Mouse (Mus musculus): ENCODE results near the gene Adgrg5. TPM values are rescaled to one million over a fixed set of nuclear protein-coding genes. Genes with fewer than 3 reads are reported as not detected.

Gene Adgrg5
- polyA plus RNA-seq, 1 experiment from 2014 or later, result 0.13 TPM

DNA sequence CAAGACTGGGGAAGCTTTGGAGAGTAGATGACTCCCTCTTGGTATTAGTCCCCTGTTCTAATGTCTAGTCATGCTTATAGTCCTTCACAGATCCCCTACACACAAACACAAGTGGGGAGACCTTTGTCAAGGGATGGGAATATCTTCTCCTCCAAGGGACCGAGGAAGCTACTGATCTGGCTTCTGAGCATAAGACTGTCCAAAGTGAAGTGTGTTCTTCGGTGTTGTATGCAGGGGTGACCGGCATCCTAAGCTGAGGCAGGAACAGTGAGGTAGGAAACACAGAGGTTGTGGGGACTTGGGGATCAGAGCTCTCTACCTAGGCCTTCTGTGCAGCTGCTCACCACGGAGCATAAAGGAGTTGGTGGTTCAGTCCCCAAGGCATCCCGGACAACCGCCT, 1.3 kb upstream of the Adgrg5 start:
- 44% methylated on average over 6 of the region's 6 CpGs for WGBS (ENCODE audit: insufficient replicate concordance)
- Histone ChIP-seq H3K4me1 (ENCODE audit: insufficient read depth) (peaks cover 23% of the 10 kb centered on the region), H3K36me3 (replicated peaks; ENCODE audit: insufficient read depth, low read length) (no peaks in the 10 kb centered on the region), H3K27me3 (ENCODE audit: insufficient read depth, low read length) (peaks cover 10% of the 10 kb centered on the region), H3K27ac (ENCODE audit: low read depth) (no peak overlapping the region), H3K9ac (replicated peaks) (no peak overlapping the region), H3K4me2 (ENCODE audit: low read depth, low read length) (0 out of 2 replicates have a peak overlapping the region, but pooled peaks have one; percentile 18), H3K9me3 (ENCODE audit: low read length) (no peaks in the 10 kb centered on the region), H3K4me3 (ENCODE audit: low read depth, low read length) (no peak overlapping the region)
- TF ChIP-seq EP300 (IDR thresholded peaks at IDR 0.05; ENCODE audit: low read depth), result no peak
- no peak for TF ChIP-seq CTCF (IDR thresholded peaks at IDR 0.05; ENCODE audit: low read depth)
- ATAC-seq (no peak), DNase-seq (no peak)

DNA sequence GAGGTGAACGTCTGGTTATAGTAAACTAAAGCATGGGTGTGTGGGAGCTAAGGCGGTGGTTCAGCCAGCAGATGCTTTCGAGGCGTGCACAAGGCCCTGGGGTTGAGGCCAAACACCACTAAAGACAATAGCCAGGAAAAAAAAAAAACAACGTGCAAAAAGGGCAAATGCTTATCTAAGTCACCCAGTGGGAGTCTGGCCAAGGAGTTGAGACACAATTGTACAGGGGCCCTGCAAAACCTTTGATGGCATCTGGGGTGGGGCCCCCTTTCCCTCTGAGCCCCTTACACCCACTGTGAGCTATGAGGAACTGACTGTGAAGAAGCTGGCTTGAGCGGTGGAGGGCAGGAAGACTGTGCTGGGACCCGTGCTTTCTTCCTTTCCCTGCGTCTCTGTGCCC, 892 bp upstream of the Adgrg5 start:
- TF ChIP-seq EP300 (IDR thresholded peaks at IDR 0.05; ENCODE audit: low read depth) (0 out of 2 replicates have a peak, but pooled peaks have one; percentile 32), CTCF (IDR thresholded peaks at IDR 0.05; ENCODE audit: low read depth) (no peak)
- no peak for DNase-seq
- Histone ChIP-seq H3K9me3 (ENCODE audit: low read length) (no peaks in the 10 kb centered on the region), H3K4me2 (ENCODE audit: low read depth, low read length) (0 out of 2 replicates have a peak overlapping the region, but pooled peaks have one; percentile 18), H3K4me3 (ENCODE audit: low read depth, low read length) (no peak overlapping the region), H3K27ac (ENCODE audit: low read depth) (0 out of 2 replicates have a peak overlapping the region, but pooled peaks have one; percentile 16), H3K4me1 (ENCODE audit: insufficient read depth) (peaks cover 19% of the 10 kb centered on the region), H3K27me3 (ENCODE audit: insufficient read depth, low read length) (peaks cover 7% of the 10 kb centered on the region), H3K36me3 (replicated peaks; ENCODE audit: insufficient read depth, low read length) (no peaks in the 10 kb centered on the region), H3K9ac (replicated peaks) (no peak overlapping the region)
- peak; percentile 58 for ATAC-seq
- WGBS (ENCODE audit: insufficient replicate concordance), result 13% methylated on average over 8 of the region's 8 CpGs

DNA sequence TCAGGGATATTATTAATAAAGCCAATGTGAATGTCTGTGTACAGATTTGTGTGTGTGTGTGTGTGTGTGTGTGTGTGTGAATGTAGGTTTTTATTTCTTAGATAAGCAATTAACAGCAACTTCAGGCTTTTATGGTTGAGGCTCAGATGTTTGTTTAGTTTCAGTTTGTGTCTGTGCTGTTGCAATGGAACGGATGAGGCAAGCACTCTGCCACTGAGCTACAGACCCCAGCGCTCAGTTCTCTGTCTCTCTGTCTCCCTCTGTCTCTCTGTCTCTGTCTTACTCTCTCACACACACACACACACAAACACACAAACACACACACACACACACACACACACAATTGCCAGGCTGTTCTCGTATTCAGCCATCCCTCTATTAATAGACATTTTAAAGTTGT, 4.7 kb downstream of the Adgrg5 start:
- DNase-seq (no peak), ATAC-seq (no peak)
- TF ChIP-seq EP300 (IDR thresholded peaks at IDR 0.05; ENCODE audit: low read depth), result no peak
- no peak for TF ChIP-seq CTCF (IDR thresholded peaks at IDR 0.05; ENCODE audit: low read depth)
- 55% methylated on average over 3 of the region's 3 CpGs for WGBS (ENCODE audit: insufficient replicate concordance)
- no peaks in the 10 kb centered on the region for H3K36me3 ChIP-seq (replicated peaks; ENCODE audit: insufficient read depth, low read length)
- no peak overlapping the region for H3K27ac ChIP-seq (ENCODE audit: low read depth)
- H3K4me1 ChIP-seq (ENCODE audit: insufficient read depth), result peaks cover under 1% of the 10 kb centered on the region; the same call in 1 of the 2 replicates
- H3K4me3 ChIP-seq (ENCODE audit: low read depth, low read length), result no peak overlapping the region
- no peaks in the 10 kb centered on the region for H3K27me3 ChIP-seq (ENCODE audit: insufficient read depth, low read length)
- no peaks in the 10 kb centered on the region for H3K9me3 ChIP-seq (ENCODE audit: low read length)
- H3K4me2 ChIP-seq (ENCODE audit: low read depth, low read length), result no peak overlapping the region
- no peak overlapping the region for H3K9ac ChIP-seq (replicated peaks)

DNA sequence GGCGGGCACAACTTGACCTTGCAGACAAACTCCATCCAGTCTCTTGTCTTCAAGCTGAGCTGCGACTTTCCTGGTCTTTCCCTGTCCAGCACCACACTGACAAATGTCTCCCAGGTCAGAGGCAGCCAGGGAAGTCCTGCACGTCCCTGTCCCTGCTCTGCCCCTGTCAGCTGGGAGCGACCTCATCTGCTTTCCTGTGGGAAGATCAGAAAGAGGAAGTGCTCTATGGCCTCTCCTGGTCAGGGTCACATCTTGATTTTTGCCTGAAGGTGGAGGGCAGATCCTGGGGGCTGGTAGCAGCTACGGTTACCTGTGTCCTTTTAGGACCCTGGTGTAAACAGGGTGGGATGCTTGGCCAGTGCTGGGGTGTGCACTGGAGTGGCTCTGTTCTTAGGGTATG, 10.4 kb downstream of the Adgrg5 start:
- Histone ChIP-seq H3K9me3 (ENCODE audit: low read length) (no peaks in the 10 kb centered on the region), H3K36me3 (replicated peaks; ENCODE audit: insufficient read depth, low read length) (no peaks in the 10 kb centered on the region), H3K27ac (ENCODE audit: low read depth) (no peak overlapping the region), H3K4me3 (ENCODE audit: low read depth, low read length) (no peak overlapping the region), H3K4me1 (ENCODE audit: insufficient read depth) (no peaks in the 10 kb centered on the region), H3K27me3 (ENCODE audit: insufficient read depth, low read length) (no peaks in the 10 kb centered on the region), H3K4me2 (ENCODE audit: low read depth, low read length) (no peak overlapping the region), H3K9ac (replicated peaks) (no peak overlapping the region)
- 40% methylated on average over 5 of the region's 5 CpGs for WGBS (ENCODE audit: insufficient replicate concordance)
- no peak for ATAC-seq
- TF ChIP-seq EP300 (IDR thresholded peaks at IDR 0.05; ENCODE audit: low read depth), result no peak
- TF ChIP-seq CTCF (IDR thresholded peaks at IDR 0.05; ENCODE audit: low read depth), result no peak
- DNase-seq, result no peak

DNA sequence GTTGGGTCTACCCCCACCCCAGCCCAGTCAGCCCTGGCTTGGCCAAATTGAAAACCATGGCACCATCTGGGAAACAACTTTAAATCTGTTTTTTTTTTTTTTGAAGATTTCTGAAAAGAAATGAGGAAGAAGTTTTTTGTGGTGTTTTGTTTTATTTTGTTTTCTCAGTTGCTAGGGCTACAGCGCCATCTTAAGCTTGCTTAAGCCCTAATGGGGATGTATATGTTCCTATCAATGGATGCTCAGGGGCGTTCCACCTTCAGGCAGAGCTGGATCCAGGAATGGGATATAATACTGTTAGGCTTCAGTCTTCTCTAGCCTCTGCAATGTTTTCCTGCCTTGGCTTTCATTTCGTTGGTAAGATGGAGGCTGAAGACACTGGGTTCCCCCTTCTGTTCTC, 11.7 kb downstream of the Adgrg5 start:
- Histone ChIP-seq H3K9ac (replicated peaks) (no peak overlapping the region), H3K4me3 (ENCODE audit: low read depth, low read length) (no peak overlapping the region), H3K4me2 (ENCODE audit: low read depth, low read length) (no peak overlapping the region), H3K9me3 (ENCODE audit: low read length) (no peaks in the 10 kb centered on the region), H3K36me3 (replicated peaks; ENCODE audit: insufficient read depth, low read length) (no peaks in the 10 kb centered on the region), H3K27me3 (ENCODE audit: insufficient read depth, low read length) (no peaks in the 10 kb centered on the region), H3K4me1 (ENCODE audit: insufficient read depth) (no peaks in the 10 kb centered on the region), H3K27ac (ENCODE audit: low read depth) (no peak overlapping the region)
- no peak for ATAC-seq
- TF ChIP-seq EP300 (IDR thresholded peaks at IDR 0.05; ENCODE audit: low read depth), result no peak
- TF ChIP-seq CTCF (IDR thresholded peaks at IDR 0.05; ENCODE audit: low read depth), result no peak
- no peak for DNase-seq
- 68% methylated on average over 3 of the region's 3 CpGs for WGBS (ENCODE audit: insufficient replicate concordance)

DNA sequence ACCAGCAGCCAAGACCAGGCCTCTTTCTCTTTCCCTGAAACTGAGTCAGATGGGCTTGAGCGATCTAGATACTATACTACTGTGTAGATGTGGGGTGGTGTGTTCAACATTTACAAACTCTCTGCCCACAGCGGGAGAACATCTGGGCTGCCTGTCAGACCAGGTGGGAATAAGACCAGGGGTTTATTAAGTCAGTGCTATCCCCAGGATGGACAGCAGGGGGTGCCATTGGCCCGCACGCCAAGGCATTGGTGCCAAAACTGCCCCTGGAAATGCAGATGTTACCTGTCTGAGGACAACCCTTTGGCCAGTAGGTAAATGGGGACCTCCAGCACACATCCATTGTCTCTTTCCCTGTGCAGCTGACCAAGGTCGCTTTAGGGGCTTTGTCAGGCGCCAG, 19.1 kb downstream of the Adgrg5 start:
- no peaks in the 10 kb centered on the region for H3K36me3 ChIP-seq (replicated peaks; ENCODE audit: insufficient read depth, low read length)
- no peak overlapping the region for H3K9ac ChIP-seq (replicated peaks)
- no peaks in the 10 kb centered on the region for H3K4me1 ChIP-seq (ENCODE audit: insufficient read depth)
- H3K9me3 ChIP-seq (ENCODE audit: low read length), result no peaks in the 10 kb centered on the region
- DNase-seq (peak; percentile 85), ATAC-seq (peak; percentile 27; the same call in 1 of the 2 replicates)
- H3K27ac ChIP-seq (ENCODE audit: low read depth), result no peak overlapping the region
- peaks cover 4% of the 10 kb centered on the region; the same call in 1 of the 2 replicates for H3K27me3 ChIP-seq (ENCODE audit: insufficient read depth, low read length)
- H3K4me3 ChIP-seq (ENCODE audit: low read depth, low read length), result no peak overlapping the region
- no peak overlapping the region for H3K4me2 ChIP-seq (ENCODE audit: low read depth, low read length)
- TF ChIP-seq CTCF (IDR thresholded peaks at IDR 0.05; ENCODE audit: low read depth) (peak; percentile 97), EP300 (IDR thresholded peaks at IDR 0.05; ENCODE audit: low read depth) (no peak)
- 18% methylated on average over 6 of the region's 6 CpGs for WGBS (ENCODE audit: insufficient replicate concordance)

DNA sequence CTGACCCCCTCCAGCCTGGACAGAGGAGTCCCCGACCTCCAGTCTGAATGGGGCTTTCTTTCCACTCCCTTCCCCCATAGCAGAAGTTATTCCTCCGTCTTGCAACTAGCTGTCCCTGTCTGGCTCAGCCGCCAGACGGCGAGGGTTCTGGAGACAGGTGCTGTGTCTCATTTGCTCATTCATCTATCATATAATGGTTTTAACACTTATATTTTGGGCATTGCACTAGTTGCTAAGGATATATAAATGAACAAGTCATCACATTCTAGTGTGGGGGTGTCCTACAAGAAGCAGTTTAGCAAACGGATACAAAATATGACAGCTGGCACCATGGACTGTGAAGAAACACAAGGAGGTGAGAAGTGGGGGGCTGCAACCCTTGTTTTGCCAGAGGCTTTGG, 21.7 kb downstream of the Adgrg5 start:
- H3K9ac ChIP-seq (replicated peaks), result no peak overlapping the region
- H3K9me3 ChIP-seq (ENCODE audit: low read length), result no peaks in the 10 kb centered on the region
- H3K4me3 ChIP-seq (ENCODE audit: low read depth, low read length), result no peak overlapping the region
- TF ChIP-seq EP300 (IDR thresholded peaks at IDR 0.05; ENCODE audit: low read depth) (no peak), CTCF (IDR thresholded peaks at IDR 0.05; ENCODE audit: low read depth) (no peak)
- H3K27ac ChIP-seq (ENCODE audit: low read depth), result no peak overlapping the region
- H3K4me2 ChIP-seq (ENCODE audit: low read depth, low read length), result no peak overlapping the region
- H3K27me3 ChIP-seq (ENCODE audit: insufficient read depth, low read length), result peaks cover 4% of the 10 kb centered on the region; the same call in 1 of the 2 replicates
- ATAC-seq (no peak), DNase-seq (no peak)
- H3K4me1 ChIP-seq (ENCODE audit: insufficient read depth), result no peaks in the 10 kb centered on the region
- WGBS (ENCODE audit: insufficient replicate concordance), result 68% methylated on average over 6 of the region's 6 CpGs
- H3K36me3 ChIP-seq (replicated peaks; ENCODE audit: insufficient read depth, low read length), result no peaks in the 10 kb centered on the region

All from liver, postnatal 0 days (tissue).